ENCODE assay signal across 22 mouse cellular contexts in the genomic region with DNA sequence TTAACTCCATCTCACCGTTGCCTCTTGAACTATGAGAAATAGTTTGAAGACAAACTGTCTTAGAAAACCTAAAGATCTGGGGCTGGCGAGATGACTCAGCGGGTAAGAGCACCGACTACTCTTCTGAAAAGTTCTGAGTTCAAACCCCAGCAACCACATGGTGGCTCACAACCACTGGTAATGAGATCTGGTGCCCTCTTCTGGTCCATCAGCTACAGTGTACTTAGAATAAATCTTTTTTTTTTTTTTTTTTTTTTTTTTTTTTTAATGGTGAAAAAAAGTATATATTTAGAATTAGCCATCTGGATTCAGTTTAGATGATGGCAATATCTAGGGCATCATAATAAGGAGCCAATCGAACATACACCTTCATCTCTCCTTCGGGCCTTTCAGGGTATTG.
DNase-seq lines count a peak whose midpoint lies in the region; ATAC-seq and TF ChIP-seq lines count a peak whose summit lies in the region.
"Had no signal": no experiment of that assay in that cellular context is flagged by ENCODE, and none has a peak within 500 bp of the region (broad histone marks: within the 10 kb centered on the region; RNA-seq: fewer than 3 reads in every experiment).

No protein-coding gene starts in this region.

- no peak for TF ChIP-seq RAD21 in MEL (IDR thresholded peaks at IDR 0.05; ENCODE audit: low read depth, low read length)

- H3K27me3 ChIP-seq in MEL (ENCODE audit: control insufficient read depth in 1 of 2, insufficient read depth in 2 of 2, low read length in 2 of 2), result no peaks in the 10 kb centered on the region
- no peaks in the 10 kb centered on the region for H3K27me3 ChIP-seq in stomach, postnatal 0 days (ENCODE audit: control insufficient read depth, insufficient read depth, low read length)
- no peaks in the 10 kb centered on the region for H3K27me3 ChIP-seq in neural tube, embryonic 15.5 days (replicated peaks)
- H3K27me3 ChIP-seq: CH12.LX; embryonic facial prominence, embryonic 12.5 days; heart, embryonic 15.5 days; intestine, embryonic 15.5 days had no signal

- peak; percentile 2 for DNase-seq in 3T3-L1 (ENCODE audit: low read depth, low spot score)
- DNase-seq in A20 (ENCODE audit: low read depth, low spot score), result peak; percentile 16
- peak; percentile 10 for DNase-seq in MEL (ENCODE audit: low read depth, low spot score)
- DNase-seq in stomach, postnatal 0 days (ENCODE audit: low spot score), result no peak
- DNase-seq in layer of hippocampus, adult 9-11 months, result no peak
- DNase-seq: adrenal gland, postnatal 10 days; cerebellum, adult 11-12 months; cerebellum, adult 9-10 months; cerebellum, postnatal 25 days; gastrocnemius, postnatal 14 days; heart, adult 2 months; heart, postnatal 14 days had no signal

- no peaks in the 10 kb centered on the region for H3K9me3 ChIP-seq in MEL (replicated peaks; ENCODE audit: insufficient read depth, low read length)
- no peaks in the 10 kb centered on the region for H3K9me3 ChIP-seq in stomach, postnatal 0 days (ENCODE audit: control insufficient read depth, low read length)
- no peaks in the 10 kb centered on the region for H3K9me3 ChIP-seq in neural tube, embryonic 15.5 days (replicated peaks)
- H3K9me3 ChIP-seq: embryonic facial prominence, embryonic 12.5 days; heart, embryonic 15.5 days; hindbrain, embryonic 10.5 days; intestine, embryonic 15.5 days had no signal

- no peak overlapping the region for H3K4me3 ChIP-seq in MEL (ENCODE audit: control insufficient read depth in 1 of 2, insufficient read depth in 1 of 2, low read depth in 2 of 2, low read length in 2 of 2)
- H3K4me3 ChIP-seq in stomach, postnatal 0 days (ENCODE audit: low read depth, low read length), result no peak overlapping the region
- no peak overlapping the region for H3K4me3 ChIP-seq in neural tube, embryonic 15.5 days (replicated peaks)
- H3K4me3 ChIP-seq: embryonic facial prominence, embryonic 12.5 days; heart, adult 2 months; heart, embryonic 15.5 days; hindbrain, embryonic 10.5 days; intestine, embryonic 15.5 days had no signal

- 91% methylated on average over 6 of the region's 6 CpGs for WGBS in stomach, postnatal 0 days
- 92% methylated on average over 6 of the region's 6 CpGs for WGBS in neural tube, embryonic 15.5 days

- H3K4me2 ChIP-seq in stomach, postnatal 0 days (replicated peaks; ENCODE audit: low read depth), result no peak overlapping the region
- H3K4me2 ChIP-seq in neural tube, embryonic 15.5 days, result no peak overlapping the region
- H3K4me2 ChIP-seq: embryonic facial prominence, embryonic 12.5 days; heart, embryonic 11.5 days; heart, embryonic 15.5 days; hindbrain, embryonic 14.5 days; intestine, embryonic 15.5 days had no signal

- H3K4me1 ChIP-seq in MEL (ENCODE audit: control insufficient read depth in 1 of 2, insufficient read depth in 2 of 2, low read length in 2 of 2), result no peaks in the 10 kb centered on the region
- H3K4me1 ChIP-seq in stomach, postnatal 0 days (replicated peaks; ENCODE audit: control insufficient read depth, insufficient read depth), result no peaks in the 10 kb centered on the region
- H3K4me1 ChIP-seq in neural tube, embryonic 15.5 days, result no peaks in the 10 kb centered on the region
- H3K4me1 ChIP-seq: embryonic facial prominence, embryonic 12.5 days; heart, embryonic 15.5 days; hindbrain, embryonic 10.5 days; intestine, embryonic 15.5 days had no signal

- no peak overlapping the region for H3K9ac ChIP-seq in MEL (ENCODE audit: control insufficient read depth, low read depth, low read length, poor library complexity, severe bottlenecking)
- H3K9ac ChIP-seq in stomach, postnatal 0 days (ENCODE audit: low read length), result no peak overlapping the region
- no peak overlapping the region for H3K9ac ChIP-seq in neural tube, embryonic 15.5 days (replicated peaks)
- H3K9ac ChIP-seq: embryonic facial prominence, embryonic 12.5 days; heart, embryonic 15.5 days; hindbrain, embryonic 14.5 days; intestine, embryonic 15.5 days had no signal

- H3K27ac ChIP-seq in MEL (ENCODE audit: control insufficient read depth, low read depth, low read length), result no peak overlapping the region
- no peak overlapping the region for H3K27ac ChIP-seq in stomach, postnatal 0 days (replicated peaks)
- H3K27ac ChIP-seq in neural tube, embryonic 15.5 days (replicated peaks), result no peak overlapping the region
- H3K27ac ChIP-seq: embryonic facial prominence, embryonic 12.5 days; heart, adult 2 months; heart, embryonic 15.5 days; hindbrain, embryonic 10.5 days; hindbrain, embryonic 14.5 days; intestine, embryonic 15.5 days had no signal

- peak in 2 of 3 experiments; percentile 13 to 24; a peak in 1 of 6 replicates for TF ChIP-seq CTCF in MEL (IDR thresholded peaks at IDR 0.05 in 2 of 3, conservative IDR thresholded peaks at IDR 0.05 in 1 of 3; ENCODE audit: control insufficient read depth in 1 of 3, insufficient read depth in 1 of 3, low read depth in 2 of 3, low read length in 3 of 3, poor library complexity in 1 of 3, severe bottlenecking in 1 of 3)
- 0 out of 2 replicates have a peak, but pooled peaks have one; percentile 6 for TF ChIP-seq CTCF in stomach, postnatal 0 days (IDR thresholded peaks at IDR 0.05; ENCODE audit: low read depth)

- no peak for TF ChIP-seq EP300 in MEL (IDR thresholded peaks at IDR 0.05; ENCODE audit: low read depth in 1 of 2, low read length in 2 of 2)
- TF ChIP-seq EP300 in stomach, postnatal 0 days (optimal IDR thresholded peaks at IDR 0.05), result no peak

- H3K36me3 ChIP-seq in MEL (ENCODE audit: control insufficient read depth in 1 of 2, insufficient read depth in 2 of 2, low read length in 2 of 2), result no peaks in the 10 kb centered on the region
- no peaks in the 10 kb centered on the region for H3K36me3 ChIP-seq in stomach, postnatal 0 days (ENCODE audit: control insufficient read depth, insufficient read depth, low read length)
- no peaks in the 10 kb centered on the region for H3K36me3 ChIP-seq in neural tube, embryonic 15.5 days
- H3K36me3 ChIP-seq: embryonic facial prominence, embryonic 12.5 days; heart, embryonic 15.5 days; hindbrain, embryonic 10.5 days; intestine, embryonic 15.5 days had no signal

- H3K79me2 ChIP-seq in MEL (ENCODE audit: control insufficient read depth, insufficient read depth, low read length, poor library complexity), result no peaks in the 10 kb centered on the region

- ATAC-seq in stomach, postnatal 0 days (ENCODE audit: low FRiP score, low TSS enrichment), result no peak
- no peak for ATAC-seq in neural tube, embryonic 15.5 days (ENCODE audit: low FRiP score)
- ATAC-seq: forebrain, embryonic 16.5 days; intestine, embryonic 15.5 days; Patski had no signal

- no peak for TF ChIP-seq POLR2A in MEL (IDR thresholded peaks at IDR 0.05; ENCODE audit: control insufficient read depth in 1 of 2, insufficient read depth in 1 of 2, low read depth in 1 of 2, low read length in 2 of 2, poor library complexity in 1 of 2)

TF ChIP-seq in MEL, 35 proteins besides CTCF, POLR2A, EP300 and RAD21:
- TF ChIP-seq MEF2A (IDR thresholded peaks at IDR 0.05; ENCODE audit: extremely low read depth, insufficient replicate concordance, low read depth, low read length, poor library complexity, severe bottlenecking) (no peak), TAL1 (IDR thresholded peaks at IDR 0.05; ENCODE audit: low read length) (no peak), ZKSCAN1 (IDR thresholded peaks at IDR 0.05; ENCODE audit: low read depth, low read length) (no peak), ZNF384 (IDR thresholded peaks at IDR 0.05; ENCODE audit: low read depth, low read length) (peak; percentile 83), POLR2AphosphoS2 (IDR thresholded peaks at IDR 0.05; ENCODE audit: low read length) (no peak), RCOR1 (IDR thresholded peaks at IDR 0.05; ENCODE audit: low read depth, low read length) (no peak)

Comparison
In these comparisons a context has a peak if more than half of its experiments do, and no peak if none do; other contexts are left out.
1. DNase-seq: peak in 3T3-L1 (single experiment), A20 (single experiment) and MEL (single experiment); none in stomach, postnatal 0 days (single experiment) and layer of hippocampus, adult 9-11 months (single experiment).